Mouse (Mus musculus): ENCODE measurements around the gene Gm21992.

The Gm21992 gene

GRCm38 (mm10) chr19:4811063-4811908 lies at the start of gene Gm21992, which contains the start of gene Rbm14:
TSS of gene Gm21992 (minus strand) at chr19:4811612.
TSS of gene Rbm14 (minus strand) at chr19:4811634.
- DNase-seq, result peak; percentile 98

GRCm38 (mm10) chr19:4859081-4859480 lies 47.7 kb upstream of the Gm21992 start:
- DNase-seq, result no peak

GRCm38 (mm10) chr19:4855951-4856350 lies 44.5 kb upstream of the Gm21992 start:
- no peak for DNase-seq

- no peak for DNase-seq
These were observed 44.0 kb upstream of the Gm21992 start for GRCm38 (mm10) chr19:4855470-4855820.

GRCm38 (mm10) chr19:4854552-4855469 lies 43.4 kb upstream of the Gm21992 start, which contains the start of gene Ctsf:
TSS of gene Ctsf (plus strand) at chr19:4855130.
- DNase-seq, result peak; percentile 90

GRCm38 (mm10) chr19:4850281-4850680 lies 38.9 kb upstream of the Gm21992 start:
- no peak for DNase-seq

GRCm38 (mm10) chr19:4849800-4850199 lies 38.4 kb upstream of the Gm21992 start:
- no peak for DNase-seq

- no peak for DNase-seq
These were observed 36.1 kb upstream of the Gm21992 start for GRCm38 (mm10) chr19:4847490-4847889.

GRCm38 (mm10) chr19:4845846-4846245 lies 34.4 kb upstream of the Gm21992 start:
- DNase-seq, result no peak

GRCm38 (mm10) chr19:4842611-4843010 lies 31.2 kb upstream of the Gm21992 start:
- DNase-seq, result no peak

- no peak for DNase-seq
These were observed 29.4 kb upstream of the Gm21992 start for GRCm38 (mm10) chr19:4840848-4841247.

- peak; percentile 93 for DNase-seq
These were observed 27.7 kb upstream of the Gm21992 start, which contains the start of the genes Ccs and Ccdc87 for GRCm38 (mm10) chr19:4839149-4839548. TSS of gene Ccs (minus strand) at chr19:4839332. TSS of gene Ccdc87 (plus strand) at chr19:4839366.

- no peak for DNase-seq
These were observed 27.2 kb upstream of the Gm21992 start for GRCm38 (mm10) chr19:4838526-4839140.

GRCm38 (mm10) chr19:4837049-4837448 lies 25.6 kb upstream of the Gm21992 start:
- DNase-seq, result no peak

GRCm38 (mm10) chr19:4836096-4836495 lies 24.7 kb upstream of the Gm21992 start:
- DNase-seq, result no peak

GRCm38 (mm10) chr19:4833977-4834376 lies 22.6 kb upstream of the Gm21992 start:
- no peak for DNase-seq

GRCm38 (mm10) chr19:4829156-4829555 lies 17.7 kb upstream of the Gm21992 start:
- peak; percentile 73 for DNase-seq

GRCm38 (mm10) chr19:4828444-4829114 lies 17.2 kb upstream of the Gm21992 start:
- DNase-seq, result no peak

GRCm38 (mm10) chr19:4820678-4821303 lies 9.4 kb upstream of the Gm21992 start:
- DNase-seq, result no peak

- no peak for DNase-seq
These were observed 5.9 kb upstream of the Gm21992 start for GRCm38 (mm10) chr19:4817182-4817835.

- DNase-seq, result no peak
These were observed 1.6 kb upstream of the Gm21992 start for GRCm38 (mm10) chr19:4813015-4813414.
